Mouse (Mus musculus) T-helper 2 cell (primary cell): ENCODE data around the gene Srd5a1.
"Not testable (repeated sequence)": the region's sequence is repeated elsewhere in the genome, so short reads cannot be mapped to it uniquely, and the experiment has no call there.

Experiments
- in situ Hi-C: fragments of 300-600 bp; cut with MboI, MseI; formaldehyde crosslinking; loops from one replicate; pipeline ENCODE4 v1.15.1; 2025; ENCODE audit warnings: high pct_unique_total_duplicates

Srd5a1 gene

GRCm38 (mm10) chr13:69577181-69577834, 33.9 kb downstream of the Srd5a1 start:
- in situ Hi-C loops = no loop called here

GRCm38 (mm10) chr13:69576676-69577075, 34.6 kb downstream of the Srd5a1 start:
- in situ Hi-C loops = no loop called here

- in situ Hi-C loops = no loop called here
Measured at GRCm38 (mm10) chr13:69572594-69572993, 38.6 kb downstream of the Srd5a1 start.

- in situ Hi-C loops = no loop called here
Measured at GRCm38 (mm10) chr13:69569201-69569600, 42.0 kb downstream of the Srd5a1 start.

GRCm38 (mm10) chr13:69565401-69565800, 45.8 kb downstream of the Srd5a1 start:
- in situ Hi-C loops = not testable (repeated sequence)

GRCm38 (mm10) chr13:69564573-69564972, 46.7 kb downstream of the Srd5a1 start:
- in situ Hi-C loops = no loop called here

- in situ Hi-C loops = no loop called here
Measured at GRCm38 (mm10) chr13:69563905-69564304, 47.3 kb downstream of the Srd5a1 start.

- in situ Hi-C loops = no loop called here
Measured at GRCm38 (mm10) chr13:69562654-69563574, 48.3 kb downstream of the Srd5a1 start.

- in situ Hi-C loops = no loop called here
Measured at GRCm38 (mm10) chr13:69562004-69562403, 49.2 kb downstream of the Srd5a1 start.

GRCm38 (mm10) chr13:69559291-69559961, 51.8 kb downstream of the Srd5a1 start:
- in situ Hi-C loops = no loop called here

GRCm38 (mm10) chr13:69558098-69558660, 53.1 kb downstream of the Srd5a1 start:
- in situ Hi-C loops = no loop called here

- in situ Hi-C loops = no loop called here
Measured at GRCm38 (mm10) chr13:69556728-69557127, 54.5 kb downstream of the Srd5a1 start.

GRCm38 (mm10) chr13:69555957-69556482, 55.2 kb downstream of the Srd5a1 start:
- in situ Hi-C loops = no loop called here

GRCm38 (mm10) chr13:69555045-69555444, 56.2 kb downstream of the Srd5a1 start:
- in situ Hi-C loops = no loop called here

GRCm38 (mm10) chr13:69554255-69554654, 57.0 kb downstream of the Srd5a1 start:
- in situ Hi-C loops = loop anchor here (5.0 kb wide), 1 partner anchor 33 kb away; no protein-coding TSS in a partner anchor

GRCm38 (mm10) chr13:69553024-69553423, 58.2 kb downstream of the Srd5a1 start:
- in situ Hi-C loops = loop anchor here (5.0 kb wide), 1 partner anchor 34 kb away; no protein-coding TSS in a partner anchor

- in situ Hi-C loops = loop anchor here (5.0 kb wide), 1 partner anchor 36 kb away; no protein-coding TSS in a partner anchor
Measured at GRCm38 (mm10) chr13:69550831-69551230, 60.4 kb downstream of the Srd5a1 start.

- in situ Hi-C loops = loop anchor here (5.0 kb wide), 2 partner anchors 37 to 102 kb away; no protein-coding TSS in a partner anchor
Measured at GRCm38 (mm10) chr13:69549980-69550379, 61.3 kb downstream of the Srd5a1 start.

GRCm38 (mm10) chr13:69547488-69548180, 63.6 kb downstream of the Srd5a1 start:
- in situ Hi-C loops = loop anchor here (5.0 kb wide), 1 partner anchor 105 kb away; no protein-coding TSS in a partner anchor

- in situ Hi-C loops = loop anchor here (5.0 kb wide), 1 partner anchor 107 kb away; no protein-coding TSS in a partner anchor
Measured at GRCm38 (mm10) chr13:69545019-69545418, 66.2 kb downstream of the Srd5a1 start.
